Mouse (Mus musculus) limb, embryonic 11.5 days (tissue): ENCODE data around the gene Popdc2. TPM values are rescaled to one million over a fixed set of nuclear protein-coding genes. Genes with fewer than 3 reads are reported as not detected.

ENCODE experiments used
- ATAC-seq: fragments of 200-750 bp; cut with Nextera tagmentation; 2 replicates; pipeline ENCODE4 v1.8.0; 2017; ENCODE audit warnings: low read depth; ENCODE audit not compliant: insufficient number of reproducible peaks, low FRiP score, low TSS enrichment
- DNase-seq: peaks from one replicate; pipeline ENCODE4 v3.0.0-alpha.2; 2015; ENCODE audit warnings: low spot score
- H3K27ac ChIP-seq: fragments of 300-500 bp; sonication (generic); replicated peaks from 2 replicates; pipeline ENCODE4 v1.5.1; 2014; ENCODE audit warnings: low read depth, mild to moderate bottlenecking, low read length
- H3K27me3 ChIP-seq: fragments of 300-500 bp; sonication (generic); 2 replicates; pipeline ENCODE4 v1.6.1; 2014; ENCODE audit warnings: mild to moderate bottlenecking, low read length, mixed read lengths; ENCODE audit not compliant: control insufficient read depth, insufficient read depth
- H3K36me3 ChIP-seq: fragments of 300-500 bp; sonication (generic); 2 replicates; pipeline ENCODE4 v1.6.1; 2014; ENCODE audit warnings: mild to moderate bottlenecking, low read length, moderate library complexity, mixed read lengths; ENCODE audit not compliant: control insufficient read depth, insufficient read depth
- H3K4me1 ChIP-seq: fragments of 300-500 bp; sonication (generic); 2 replicates; pipeline ENCODE4 v1.6.1; 2014; ENCODE audit warnings: low read length, mixed read lengths; ENCODE audit not compliant: control insufficient read depth, insufficient read depth
- H3K4me2 ChIP-seq: fragments of 300-500 bp; sonication (generic); 2 replicates; pipeline ENCODE4 v1.6.1; 2014; ENCODE audit warnings: low read depth, mild to moderate bottlenecking, moderate library complexity; ENCODE audit not compliant: severe bottlenecking
- H3K4me3 ChIP-seq: fragments of 300-500 bp; sonication (generic); 2 replicates; pipeline ENCODE4 v1.5.1; 2014; ENCODE audit warnings: low read depth, low read length
- H3K9ac ChIP-seq: fragments of 300-500 bp; sonication (generic); 2 replicates; pipeline ENCODE4 v1.6.1; 2014; ENCODE audit warnings: mild to moderate bottlenecking, low read length
- H3K9me3 ChIP-seq: fragments of 300-500 bp; sonication (generic); 2 replicates; pipeline ENCODE4 v1.6.1; 2016; ENCODE audit warnings: low read length; ENCODE audit not compliant: control insufficient read depth
- WGBS: fragments of 180-500 bp; shearing (Covaris S2); extraction: QIAGEN DNeasy Blood & Tissue Kit; methylation state at CpG from one replicate; pipeline ENCODE4 v1.1.7; 2014; 5-methylcytosine and 5-hydroxymethylcytosine counted together
- polyA plus RNA-seq: library from polyadenylated mRNA; unstranded; fragments of >200 nt; fragmentation: Nextera tagmentation; extraction: Ambion mirVana; gene quantifications from 2 replicates; pipeline ENCODE4 v1.2.1, GENCODE M21; 2014

The Popdc2 gene
- polyA plus RNA-seq, 1 experiment from 2014 or later: 1.8 TPM

GRCm38 (mm10) chr16:38406293-38406692, 44.3 kb downstream of the Popdc2 start:
- Histone ChIP-seq H3K27me3 (no peaks in the 10 kb centered on the region), H3K9me3 (no peaks in the 10 kb centered on the region), H3K9ac (no peak overlapping the region), H3K4me2 (no peak overlapping the region), H3K4me3 (no peak overlapping the region), H3K4me1 (no peaks in the 10 kb centered on the region), H3K36me3 (no peaks in the 10 kb centered on the region), H3K27ac (no peak overlapping the region)
- no peak for DNase-seq
- no peak for ATAC-seq
- WGBS: 80% methylated on average over 5 of the region's 5 CpGs

GRCm38 (mm10) chr16:38406708-38407107, 44.7 kb downstream of the Popdc2 start:
- ATAC-seq (no peak), DNase-seq (no peak)
- 88% methylated on average over 6 of the region's 6 CpGs for WGBS
- H3K9me3 ChIP-seq: no peaks in the 10 kb centered on the region
- H3K4me1 ChIP-seq: no peaks in the 10 kb centered on the region
- H3K4me3 ChIP-seq: no peak overlapping the region
- H3K4me2 ChIP-seq: no peak overlapping the region
- H3K27me3 ChIP-seq: no peaks in the 10 kb centered on the region
- no peak overlapping the region for H3K27ac ChIP-seq
- H3K9ac ChIP-seq: no peak overlapping the region
- no peaks in the 10 kb centered on the region for H3K36me3 ChIP-seq

GRCm38 (mm10) chr16:38407584-38407983, 45.6 kb downstream of the Popdc2 start:
- ATAC-seq (no peak), DNase-seq (no peak)
- Histone ChIP-seq H3K4me1 (no peaks in the 10 kb centered on the region), H3K4me3 (no peak overlapping the region), H3K4me2 (no peak overlapping the region), H3K9me3 (no peaks in the 10 kb centered on the region), H3K27ac (no peak overlapping the region), H3K9ac (no peak overlapping the region), H3K36me3 (no peaks in the 10 kb centered on the region), H3K27me3 (no peaks in the 10 kb centered on the region)
- WGBS: 41% methylated on average over 5 of the region's 5 CpGs

GRCm38 (mm10) chr16:38408416-38408815, 46.4 kb downstream of the Popdc2 start:
- 92% methylated on average over 8 of the region's 8 CpGs for WGBS
- ATAC-seq: no peak
- H3K9me3 ChIP-seq: no peaks in the 10 kb centered on the region

GRCm38 (mm10) chr16:38414953-38415352, 52.9 kb downstream of the Popdc2 start:
- Histone ChIP-seq H3K9ac (no peak overlapping the region), H3K9me3 (no peaks in the 10 kb centered on the region), H3K4me2 (no peak overlapping the region), H3K4me3 (no peak overlapping the region), H3K27ac (no peak overlapping the region), H3K27me3 (no peaks in the 10 kb centered on the region), H3K4me1 (no peaks in the 10 kb centered on the region), H3K36me3 (no peaks in the 10 kb centered on the region)
- WGBS: 85% methylated on average over 7 of the region's 7 CpGs
- DNase-seq (no peak), ATAC-seq (no peak)

More at GRCm38 (mm10) chr16:38408416-38408815, 46.4 kb downstream of the Popdc2 start:
- DNase-seq: no peak
- H3K27me3 ChIP-seq: no peaks in the 10 kb centered on the region
- no peaks in the 10 kb centered on the region for H3K36me3 ChIP-seq
- H3K4me1 ChIP-seq: no peaks in the 10 kb centered on the region
- H3K4me2 ChIP-seq: no peak overlapping the region
- no peak overlapping the region for H3K9ac ChIP-seq
- H3K27ac ChIP-seq: no peak overlapping the region
- no peak overlapping the region for H3K4me3 ChIP-seq

GRCm38 (mm10) chr16:38425374-38425773, 63.4 kb downstream of the Popdc2 start:
- H3K4me1 ChIP-seq: peaks cover 2% of the 10 kb centered on the region; the same call in 1 of the 2 replicates
- H3K4me3 ChIP-seq: no peak overlapping the region
- H3K36me3 ChIP-seq: no peaks in the 10 kb centered on the region
- H3K9me3 ChIP-seq: no peaks in the 10 kb centered on the region
- no peak overlapping the region for H3K27ac ChIP-seq
- H3K27me3 ChIP-seq: no peaks in the 10 kb centered on the region
- DNase-seq (no peak), ATAC-seq (no peak)
- no peak overlapping the region for H3K9ac ChIP-seq
- no peak overlapping the region for H3K4me2 ChIP-seq
- 88% methylated on average over 2 of the region's 2 CpGs for WGBS

GRCm38 (mm10) chr16:38425799-38426198, 63.8 kb downstream of the Popdc2 start:
- no peaks in the 10 kb centered on the region for H3K9me3 ChIP-seq
- no peak overlapping the region for H3K27ac ChIP-seq
- no peak overlapping the region for H3K4me3 ChIP-seq
- no peak overlapping the region for H3K9ac ChIP-seq
- WGBS: 91% methylated on average over 1 of the region's 1 CpGs
- H3K27me3 ChIP-seq: no peaks in the 10 kb centered on the region
- ATAC-seq: no peak
- no peak overlapping the region for H3K4me2 ChIP-seq
- peaks cover 2% of the 10 kb centered on the region; the same call in 1 of the 2 replicates for H3K4me1 ChIP-seq
- no peak for DNase-seq
- no peaks in the 10 kb centered on the region for H3K36me3 ChIP-seq

Other genes with a start within 250 kb of the Popdc2 start
- gene Nr1i2, start 67.4 kb upstream of the Popdc2 start, polyA plus RNA-seq: not detected in 2 replicates
- gene Maats1, start 20.1 kb upstream of the Popdc2 start, polyA plus RNA-seq: 0.10 and 0.20 TPM in 2 replicates
- gene Cox17, start 15.2 kb upstream of the Popdc2 start, polyA plus RNA-seq: 107 and 118 TPM in 2 replicates
- not detected in 2 replicates for gene Gm21987, start 15.2 kb upstream of the Popdc2 start, polyA plus RNA-seq
- 0.07 TPM in 1 of 2 replicates, not detected in the other for gene Pla1a, start 70.9 kb downstream of the Popdc2 start, polyA plus RNA-seq
- 135 and 141 TPM in 2 replicates for gene Adprh, start 90.5 kb downstream of the Popdc2 start, polyA plus RNA-seq
- 0.21 and 0.34 TPM in 2 replicates for gene Cd80, start 93.4 kb downstream of the Popdc2 start, polyA plus RNA-seq
- gene Timmdc1, start 160.5 kb downstream of the Popdc2 start, polyA plus RNA-seq: 25.1 and 28.9 TPM in 2 replicates
- gene Poglut1, start 188.0 kb downstream of the Popdc2 start, polyA plus RNA-seq: 72.9 and 78.9 TPM in 2 replicates
- 131 and 135 TPM in 2 replicates for gene Tmem39a, start 196.5 kb downstream of the Popdc2 start, polyA plus RNA-seq